Mouse (Mus musculus) CH12F3 (cell line): ENCODE results near the gene Bmpr2.

Experiments used
- in situ Hi-C: fragments of 300-500 bp; cut with MboI; formaldehyde crosslinking; loops from 2 replicates; pipeline ENCODE4 v1.14.3; 2020; ENCODE audit warnings: low sequenced_read_pairs

Gene Bmpr2

GRCm38 (mm10) chr1:59895456-59895855 is 132.3 kb downstream of the Bmpr2 start:
- in situ Hi-C loops = no loop called here

GRCm38 (mm10) chr1:59897147-59897798 is 134.1 kb downstream of the Bmpr2 start:
- in situ Hi-C loops = no loop called here

GRCm38 (mm10) chr1:59899679-59900078 is 136.5 kb downstream of the Bmpr2 start:
- in situ Hi-C loops = no loop called here

- in situ Hi-C loops = no loop called here
These were observed 138.1 kb downstream of the Bmpr2 start for GRCm38 (mm10) chr1:59901082-59901876.

GRCm38 (mm10) chr1:59902634-59903033 is 139.4 kb downstream of the Bmpr2 start:
- in situ Hi-C loops = no loop called here

- in situ Hi-C loops = no loop called here
These were observed 141.6 kb downstream of the Bmpr2 start for GRCm38 (mm10) chr1:59904630-59905295.

- in situ Hi-C loops = no loop called here
These were observed 142.7 kb downstream of the Bmpr2 start for GRCm38 (mm10) chr1:59905916-59906315.

GRCm38 (mm10) chr1:59906819-59907521 is 143.8 kb downstream of the Bmpr2 start:
- in situ Hi-C loops = no loop called here

- in situ Hi-C loops = no loop called here
These were observed 144.5 kb downstream of the Bmpr2 start for GRCm38 (mm10) chr1:59907700-59908099.

- in situ Hi-C loops = no loop called here
These were observed 147.7 kb downstream of the Bmpr2 start for GRCm38 (mm10) chr1:59910941-59911340.

- in situ Hi-C loops = no loop called here
These were observed 149.4 kb downstream of the Bmpr2 start, which contains the start of gene Fam117b for GRCm38 (mm10) chr1:59912413-59913157. Gene Fam117b, plus strand, starts transcription at chr1:59913006.

- in situ Hi-C loops = no loop called here
These were observed 150.1 kb downstream of the Bmpr2 start for GRCm38 (mm10) chr1:59913195-59913868.

- in situ Hi-C loops = no loop called here
These were observed 150.6 kb downstream of the Bmpr2 start for GRCm38 (mm10) chr1:59913869-59914225.

GRCm38 (mm10) chr1:59914799-59915198 is 151.6 kb downstream of the Bmpr2 start:
- in situ Hi-C loops = no loop called here

- in situ Hi-C loops = no loop called here
These were observed 152.8 kb downstream of the Bmpr2 start for GRCm38 (mm10) chr1:59915843-59916610.

- in situ Hi-C loops = no loop called here
These were observed 154.2 kb downstream of the Bmpr2 start for GRCm38 (mm10) chr1:59917401-59917800.

GRCm38 (mm10) chr1:59918075-59918474 is 154.9 kb downstream of the Bmpr2 start:
- in situ Hi-C loops = no loop called here

GRCm38 (mm10) chr1:59923201-59923600 is 160.0 kb downstream of the Bmpr2 start:
- in situ Hi-C loops = no loop called here

GRCm38 (mm10) chr1:59923673-59924072 is 160.5 kb downstream of the Bmpr2 start:
- in situ Hi-C loops = no loop called here
